8 mouse cellular contexts compared by ENCODE assay signal in the genomic region with DNA sequence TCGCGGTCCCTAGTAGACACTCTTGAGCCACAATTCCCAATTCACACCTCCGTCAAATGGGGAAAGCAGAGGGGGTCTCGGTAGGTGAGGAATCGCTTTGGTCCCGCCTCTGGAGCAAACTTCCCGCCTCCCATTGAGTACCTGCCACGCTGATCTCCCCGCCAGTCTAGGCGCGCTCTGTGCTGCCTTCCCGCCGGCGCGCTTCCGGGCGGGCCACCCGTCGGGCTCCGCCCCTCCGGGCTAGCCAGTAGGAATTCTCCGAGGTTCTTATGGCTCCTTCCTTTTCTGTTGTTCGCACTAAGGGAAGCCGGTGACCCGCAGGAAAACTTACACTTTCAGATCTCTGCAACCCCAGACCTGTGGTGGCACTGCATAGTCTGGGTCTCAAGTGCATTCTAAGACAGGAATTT. TPM values are rescaled to one million over a fixed set of nuclear protein-coding genes. Genes with fewer than 3 reads are reported as not detected.
DNase-seq lines count a peak whose midpoint lies in the region; ATAC-seq and TF ChIP-seq lines count a peak whose summit lies in the region.

A gene (minus strand): TSS at position 198 of the 410 bp plus-strand sequence.

- TF ChIP-seq EP300 in liver, embryonic 14.5 days (IDR thresholded peaks at IDR 0.05; ENCODE audit: low read depth) = no peak

- H3K4me2 ChIP-seq in forebrain, embryonic 12.5 days = peak within 1 kb of the TSS; percentile 76
- H3K4me2 ChIP-seq in hindbrain, embryonic 16.5 days (ENCODE audit: low read length) = peak within 1 kb of the TSS; percentile 71
- H3K4me2 ChIP-seq in liver, embryonic 14.5 days (ENCODE audit: low read depth) = peak within 1 kb of the TSS; percentile 90
- H3K4me2 ChIP-seq in neural tube, embryonic 14.5 days (ENCODE audit: low read depth, low read length) = peak within 1 kb of the TSS; percentile 51

- peaks cover 44% of the 10 kb centered on the region for H3K4me1 ChIP-seq in forebrain, embryonic 12.5 days
- H3K4me1 ChIP-seq in hindbrain, embryonic 16.5 days (ENCODE audit: control insufficient read depth, insufficient read depth, low read depth, low read length) = peaks cover 20% of the 10 kb centered on the region
- peaks cover 19 to 22% of the 10 kb centered on the region in 2 experiments for H3K4me1 ChIP-seq in liver, embryonic 14.5 days (replicated peaks; ENCODE audit: control insufficient read depth in 2 of 2, insufficient read depth in 2 of 2, low read length in 1 of 2)
- H3K4me1 ChIP-seq in neural tube, embryonic 14.5 days (ENCODE audit: control insufficient read depth, insufficient read depth, low read length) = peaks cover 17% of the 10 kb centered on the region; the same call in 1 of the 2 replicates

- H3K36me3 ChIP-seq in forebrain, embryonic 12.5 days (replicated peaks) = peaks cover 34% of the 10 kb centered on the region
- no peaks in the 10 kb centered on the region for H3K36me3 ChIP-seq in hindbrain, embryonic 16.5 days (ENCODE audit: control insufficient read depth, insufficient read depth, low read length)
- H3K36me3 ChIP-seq in liver, embryonic 14.5 days (replicated peaks; ENCODE audit: control insufficient read depth, insufficient read depth, low read depth) = peaks cover 36% of the 10 kb centered on the region
- H3K36me3 ChIP-seq in neural tube, embryonic 14.5 days (ENCODE audit: control insufficient read depth, insufficient read depth, low read length) = peaks cover 4% of the 10 kb centered on the region; the same call in 1 of the 2 replicates

- H3K9me3 ChIP-seq in forebrain, embryonic 12.5 days = no peaks in the 10 kb centered on the region
- no peaks in the 10 kb centered on the region for H3K9me3 ChIP-seq in hindbrain, embryonic 16.5 days (ENCODE audit: control insufficient read depth, low read length)
- no peaks in the 10 kb centered on the region for H3K9me3 ChIP-seq in liver, embryonic 14.5 days (ENCODE audit: control insufficient read depth, low read length)
- no peaks in the 10 kb centered on the region for H3K9me3 ChIP-seq in neural tube, embryonic 14.5 days (ENCODE audit: control insufficient read depth, low read length)

- peak within 1 kb of the TSS; percentile 61 for H3K9ac ChIP-seq in forebrain, embryonic 12.5 days
- H3K9ac ChIP-seq in hindbrain, embryonic 16.5 days (ENCODE audit: low read depth, low read length) = peak within 1 kb of the TSS; percentile 56
- H3K9ac ChIP-seq in liver, embryonic 14.5 days (replicated peaks) = peak within 1 kb of the TSS; percentile 72
- peak within 1 kb of the TSS; percentile 0; the same call in 1 of the 2 replicates for H3K9ac ChIP-seq in neural tube, embryonic 14.5 days (replicated peaks; ENCODE audit: low read depth, low read length)

- peak within 1 kb of the TSS; percentile 59 for H3K27ac ChIP-seq in forebrain, embryonic 12.5 days
- H3K27ac ChIP-seq in hindbrain, embryonic 16.5 days (ENCODE audit: low read depth, low read length) = no peak within 1 kb of the TSS
- peak within 1 kb of the TSS; percentile 80 for H3K27ac ChIP-seq in liver, embryonic 14.5 days
- no peak within 1 kb of the TSS for H3K27ac ChIP-seq in neural tube, embryonic 14.5 days (ENCODE audit: low read depth, low read length)

- no peaks in the 10 kb centered on the region for H3K27me3 ChIP-seq in forebrain, embryonic 12.5 days
- H3K27me3 ChIP-seq in hindbrain, embryonic 16.5 days (replicated peaks; ENCODE audit: control insufficient read depth, insufficient read depth, low read length) = no peaks in the 10 kb centered on the region
- no peaks in the 10 kb centered on the region for H3K27me3 ChIP-seq in liver, embryonic 14.5 days (ENCODE audit: control insufficient read depth, insufficient read depth, low read length)
- no peaks in the 10 kb centered on the region for H3K27me3 ChIP-seq in neural tube, embryonic 14.5 days (ENCODE audit: control insufficient read depth, insufficient read depth, low read length)

- ATAC-seq in forebrain, embryonic 12.5 days (ENCODE audit: low FRiP score) = peak; percentile 54
- no peak for ATAC-seq in hindbrain, embryonic 16.5 days
- ATAC-seq in liver, embryonic 14.5 days (ENCODE audit: insufficient read depth) = peak; percentile 65
- ATAC-seq in neural tube, embryonic 14.5 days (ENCODE audit: low read depth) = no peak

- no peak for TF ChIP-seq CTCF in liver, embryonic 14.5 days (IDR thresholded peaks at IDR 0.05; ENCODE audit: low read depth)

- H3K4me3 ChIP-seq in forebrain, embryonic 12.5 days (replicated peaks) = peak within 1 kb of the TSS; percentile 44
- peak within 1 kb of the TSS; percentile 37 for H3K4me3 ChIP-seq in hindbrain, embryonic 16.5 days (ENCODE audit: low read length)
- peak within 1 kb of the TSS; percentile 67 to 76 for H3K4me3 ChIP-seq in liver, embryonic 14.5 days (ENCODE audit: insufficient read depth in 1 of 2, low read depth in 2 of 2, low read length in 2 of 2)
- H3K4me3 ChIP-seq in neural tube, embryonic 14.5 days (ENCODE audit: low read depth, low read length) = peak within 1 kb of the TSS; percentile 15

- WGBS in forebrain, embryonic 12.5 days = under 1% methylated on average over 25 of the region's 25 CpGs
- WGBS in hindbrain, embryonic 16.5 days = under 1% methylated on average over 25 of the region's 25 CpGs
- under 1% methylated on average over 25 of the region's 25 CpGs for WGBS in liver, embryonic 14.5 days (ENCODE audit: insufficient replicate concordance)
- 0% methylated on average over 25 of the region's 25 CpGs for WGBS in neural tube, embryonic 14.5 days

- intact Hi-C loops in left cerebral cortex, postnatal 4 days (cut with DNase I) = no loop called here

- DNase-seq in heart, adult 11 months = peak; percentile 97
- DNase-seq in heart, adult 8-10 months (ENCODE audit: low spot score) = no peak
- DNase-seq in adrenal gland, postnatal 36 days = peak; percentile 85 to 90
- DNase-seq in liver, embryonic 14.5 days (ENCODE audit: low read depth in 3 of 3, low spot score in 3 of 3) = peak; percentile 68 to 72 (median 70)
- no peak for DNase-seq in left cerebral cortex, postnatal 4 days

RNA-seq across cellular contexts. Expression of the gene that starts here (rescaled TPM):
- under 1 TPM; 0.32 to 0.62 (median 0.44) TPM for total RNA-seq in heart, adult 8-10 months (2022)
- total RNA-seq in adrenal gland, postnatal 36 days (2021) = 1 to 10 TPM; 1.5 to 2.3 TPM
- 16.9 and 18.8 TPM in 2 replicates for polyA plus RNA-seq in forebrain, embryonic 12.5 days (2016; fragmentation: Nextera tagmentation; extraction: Ambion mirVana)
- 2.8 and 4.5 TPM in 2 replicates for polyA plus RNA-seq in hindbrain, embryonic 16.5 days (2015; fragmentation: Nextera tagmentation; extraction: Ambion mirVana)
- 15.5 and 18.7 TPM in 2 replicates for polyA plus RNA-seq in liver, embryonic 14.5 days (2012; rRNA removed)
- 6.1 and 9.4 TPM in 2 replicates for polyA plus RNA-seq in liver, embryonic 14.5 days (2014; fragmentation: Nextera tagmentation; extraction: Ambion mirVana)
- 2.0 and 2.5 TPM in 2 replicates for polyA plus RNA-seq in neural tube, embryonic 14.5 days (2014; fragmentation: Nextera tagmentation; extraction: Ambion mirVana)
- total RNA-seq in left cerebral cortex, postnatal 4 days (2021) = 1 to 10 TPM; 5.5 to 6.6 TPM

Comparison
In these comparisons a context has a peak if more than half of its experiments do, and no peak if none do; other contexts are left out.
1. DNase-seq: peak in heart, adult 11 months (single experiment), adrenal gland, postnatal 36 days (2 of 2) and liver, embryonic 14.5 days (3 of 3); none in heart, adult 8-10 months (single experiment) and left cerebral cortex, postnatal 4 days (single experiment).
2. ATAC-seq: peak in forebrain, embryonic 12.5 days (single experiment) and liver, embryonic 14.5 days (single experiment); none in hindbrain, embryonic 16.5 days (single experiment) and neural tube, embryonic 14.5 days (single experiment).
3. H3K27ac ChIP-seq: peak in forebrain, embryonic 12.5 days (single experiment) and liver, embryonic 14.5 days (single experiment); none in hindbrain, embryonic 16.5 days (single experiment) and neural tube, embryonic 14.5 days (single experiment).
4. H3K4me3 ChIP-seq: peak in every context shown above with its lines; median percentile 72 in liver, embryonic 14.5 days; 44 in forebrain, embryonic 12.5 days; 37 in hindbrain, embryonic 16.5 days; 15 in neural tube, embryonic 14.5 days.
5. H3K9ac ChIP-seq: peak in every context shown above with its lines; median percentile 72 in liver, embryonic 14.5 days; 61 in forebrain, embryonic 12.5 days; 56 in hindbrain, embryonic 16.5 days; 0 in neural tube, embryonic 14.5 days.
6. Peak in every context shown above with its lines, with median percentiles within 50 percentile points of each other: H3K4me2 ChIP-seq.